Mouse (Mus musculus) CH12.LX (cell line): ENCODE measurements around the gene Spata2l. TPM values are rescaled to one million over a fixed set of nuclear protein-coding genes. Genes with fewer than 3 reads are reported as not detected.

Experiments used
- DNase-seq: peaks from one replicate; pipeline ENCODE4 v3.0.0-alpha.2; 2013; ENCODE audit errors: extremely low read depth
- H3K27ac ChIP-seq: 2 replicates; pipeline ENCODE4 v1.5.1; 2012; ENCODE audit warnings: low read depth, mild to moderate bottlenecking, control low read depth, moderate library complexity; ENCODE audit not compliant: insufficient read depth
- H3K27me3 ChIP-seq: replicated peaks from 2 replicates; pipeline ENCODE3; 2012; ENCODE audit warnings: inconsistent platforms
- H3K36me3 ChIP-seq, 2 experiments: replicated peaks in 1 of 2; 2 replicates each; pipeline versions ENCODE3 to v1.6.1; 2012; ENCODE audit warnings: inconsistent platforms in 1 of 2, low read length in 1 of 2, mild to moderate bottlenecking in 1 of 2, mixed read lengths in 1 of 2, moderate library complexity in 1 of 2; ENCODE audit not compliant: control insufficient read depth in 1 of 2, insufficient read depth in 1 of 2
- H3K4me1 ChIP-seq, 2 experiments: 2 replicates each; pipeline ENCODE4 v1.6.1; 2012; ENCODE audit warnings: inconsistent platforms in 1 of 2, moderate library complexity in 1 of 2; ENCODE audit not compliant: insufficient read depth in 2 of 2, control insufficient read depth in 1 of 2
- H3K4me2 ChIP-seq: 2 replicates; pipeline ENCODE4 v1.6.1; 2012; ENCODE audit warnings: low read depth, mild to moderate bottlenecking, control low read depth; ENCODE audit not compliant: poor library complexity, insufficient read depth, severe bottlenecking
- H3K4me3 ChIP-seq, 3 experiments: fragments of 150-350 bp in 1 of 3; sonication (generic) in 1 of 3; replicated peaks in 1 of 3; 2 replicates each; pipeline versions ENCODE3 to v1.5.1; 2011 to 2012; ENCODE audit warnings: low read depth in 2 of 3, low read length in 2 of 3, mild to moderate bottlenecking in 2 of 3, moderate library complexity in 2 of 3, control low read depth in 1 of 3, improper control_type of control experiment in 1 of 3, inconsistent platforms in 1 of 3, mixed read lengths in 1 of 3; ENCODE audit not compliant: poor library complexity in 1 of 3
- H3K79me2 ChIP-seq: replicated peaks from 2 replicates; pipeline ENCODE4 v1.6.1; 2012; ENCODE audit warnings: mild to moderate bottlenecking, moderate library complexity; ENCODE audit not compliant: control insufficient read depth, poor library complexity, insufficient read depth, severe bottlenecking; ENCODE audit errors: extremely low read depth
- H3K9ac ChIP-seq: 2 replicates; pipeline ENCODE4 v1.6.1; 2012; ENCODE audit warnings: low read depth, mild to moderate bottlenecking, control low read depth, moderate library complexity; ENCODE audit not compliant: insufficient read depth
- H3K9me3 ChIP-seq: replicated peaks from 2 replicates; pipeline ENCODE3; 2012; ENCODE audit warnings: low read length, inconsistent platforms, mixed read lengths
- CHD1 ChIP-seq: IDR thresholded peaks from 2 replicates; pipeline ENCODE4 v1.6.1; 2012; ENCODE audit warnings: low read depth, low read length, improper control_type of control experiment, inconsistent platforms
- CHD2 ChIP-seq: IDR thresholded peaks from 2 replicates; pipeline ENCODE4 v1.6.1; 2011; ENCODE audit warnings: low read length, improper control_type of control experiment
- CTCF ChIP-seq, 2 experiments: IDR thresholded peaks in 1 of 2; conservative IDR thresholded peaks in 1 of 2; 2 replicates each; pipeline ENCODE4 v1.5.1; 2011 to 2012; ENCODE audit warnings: low read depth in 2 of 2, low read length in 2 of 2, improper control_type of control experiment in 1 of 2, inconsistent platforms in 1 of 2, mild to moderate bottlenecking in 1 of 2, moderate library complexity in 1 of 2
- ELF1 ChIP-seq: IDR thresholded peaks from 2 replicates; pipeline ENCODE4 v1.6.1; 2014; ENCODE audit warnings: low read depth, mild to moderate bottlenecking, inconsistent platforms, low read length, improper control_type of control experiment
- GABPA ChIP-seq: IDR thresholded peaks from 2 replicates; pipeline ENCODE4 v1.6.1; 2012; ENCODE audit warnings: low read depth, low read length, improper control_type of control experiment, inconsistent platforms; ENCODE audit not compliant: insufficient replicate concordance
- IRF4 ChIP-seq: IDR thresholded peaks from 2 replicates; pipeline ENCODE4 v1.6.1; 2014; ENCODE audit warnings: low read depth, mild to moderate bottlenecking, inconsistent platforms, low read length, improper control_type of control experiment
- JUND ChIP-seq: conservative IDR thresholded peaks from 2 replicates; pipeline ENCODE4 v1.6.1; 2011; ENCODE audit warnings: low read depth, low read length, improper control_type of control experiment
- KAT2A ChIP-seq: IDR thresholded peaks from 2 replicates; pipeline ENCODE4 v1.6.1; 2012; ENCODE audit warnings: low read length, improper control_type of control experiment, inconsistent platforms; ENCODE audit not compliant: insufficient replicate concordance
- MXI1 ChIP-seq: IDR thresholded peaks from 2 replicates; pipeline ENCODE4 v1.6.1; 2011; ENCODE audit warnings: mild to moderate bottlenecking, low read depth, low read length, improper control_type of control experiment
- MYC ChIP-seq: IDR thresholded peaks from 2 replicates; pipeline ENCODE4 v1.6.1; 2011; ENCODE audit warnings: low read depth, mild to moderate bottlenecking, improper control_type of control experiment, low read length
- NRF1 ChIP-seq: IDR thresholded peaks from 2 replicates; pipeline ENCODE4 v1.6.1; 2014; ENCODE audit warnings: low read depth, mild to moderate bottlenecking, inconsistent platforms, low read length, improper control_type of control experiment, moderate library complexity
- PAX5 ChIP-seq: IDR thresholded peaks from 2 replicates; pipeline ENCODE4 v1.6.1; 2012; ENCODE audit warnings: low read length, inconsistent platforms, mixed read lengths
- POLR2A ChIP-seq: IDR thresholded peaks from 2 replicates; pipeline ENCODE4 v1.6.1; 2011; ENCODE audit warnings: low read depth, mild to moderate bottlenecking, improper control_type of control experiment, low read length
- POLR2AphosphoS2 ChIP-seq: IDR thresholded peaks from 2 replicates; pipeline ENCODE4 v1.6.1; 2011; ENCODE audit warnings: low read depth, low read length, improper control_type of control experiment
- RAD21 ChIP-seq: IDR thresholded peaks from 2 replicates; pipeline ENCODE4 v1.6.1; 2011; ENCODE audit warnings: low read depth, mild to moderate bottlenecking, low read length, improper control_type of control experiment, moderate library complexity
- TBP ChIP-seq: conservative IDR thresholded peaks from 2 replicates; pipeline ENCODE4 v1.6.1; 2011; ENCODE audit warnings: low read depth, low read length, improper control_type of control experiment
- TCF12 ChIP-seq: IDR thresholded peaks from 2 replicates; pipeline ENCODE4 v1.6.1; 2014; ENCODE audit warnings: low read depth, mild to moderate bottlenecking, inconsistent platforms, low read length, improper control_type of control experiment
- ZKSCAN1 ChIP-seq: IDR thresholded peaks from 2 replicates; pipeline ENCODE4 v1.6.1; 2012; ENCODE audit warnings: low read depth, inconsistent platforms, low read length, improper control_type of control experiment, borderline replicate concordance
- ZMIZ1 ChIP-seq: IDR thresholded peaks from 2 replicates; pipeline ENCODE4 v1.6.1; 2012; ENCODE audit warnings: low read depth, mild to moderate bottlenecking, inconsistent platforms, low read length, improper control_type of control experiment
- dilution Hi-C: fragments of 300-500 bp; cut with MboI; formaldehyde crosslinking; loops from 2 replicates; pipeline ENCODE4 v1.14.3; 2020; ENCODE audit warnings: low sequenced_read_pairs; ENCODE audit not compliant: extremely low pct_unique_long_range_greater_than_20kb, extremely low pct_ligation_motif_present
- in situ Hi-C: fragments of 300-500 bp; cut with MboI; formaldehyde crosslinking; loops from 3 replicates; pipeline ENCODE4 v1.14.3; 2019; ENCODE audit warnings: low sequenced_read_pairs, low pct_ligation_motif_present, low pct_unique_long_range_greater_than_20kb, mixed read lengths
- polyA plus RNA-seq: library from polyadenylated mRNA; unstranded; fragments of >175 nt; gene quantifications from 2 replicates; pipeline ENCODE4 v1.2.1, GENCODE M21; 2012; ENCODE audit warnings: low read depth; ENCODE audit not compliant: insufficient read length
- total RNA-seq, 2 experiments: library from RNA; depleted of rRNA; stranded (reverse); fragments of 300-350 nt in 1 of 2; fragments of >200 nt in 1 of 2; gene quantifications; 2 replicates each; pipeline ENCODE4 v1.2.3; 2012 to 2014

The Spata2l gene
- total and polyA plus RNA-seq, 3 experiments, result 0.63 to 2.3 (median 1.4) TPM

GRCm38 (mm10) chr8:123193771-123194170, 42.3 kb downstream of the Spata2l start:
- dilution Hi-C loops, result no loop called here
- peaks cover 43% of the 10 kb centered on the region for H3K27me3 ChIP-seq
- DNase-seq, result no peak

GRCm38 (mm10) chr8:123191908-123192307, 44.1 kb downstream of the Spata2l start:
- no peak for DNase-seq
- Histone ChIP-seq H3K79me2 (no peaks in the 10 kb centered on the region), H3K4me3 (no peak overlapping the region), H3K27ac (no peak overlapping the region), H3K9me3 (no peaks in the 10 kb centered on the region), H3K27me3 (peaks cover 46% of the 10 kb centered on the region), H3K36me3 (no peaks in the 10 kb centered on the region), H3K4me1 (peaks cover 0 to 3% of the 10 kb centered on the region in 2 experiments; a peak in 2 of 4 replicates), H3K9ac (no peak overlapping the region), H3K4me2 (no peak overlapping the region)
- TF ChIP-seq ELF1 (no peak), TBP (no peak), POLR2A (no peak), CHD1 (no peak), PAX5 (no peak), JUND (no peak), CHD2 (no peak), RAD21 (no peak), NRF1 (no peak), ZKSCAN1 (no peak), CTCF (conservative IDR thresholded peaks at IDR 0.05 in 1 of 2, IDR thresholded peaks at IDR 0.05 in 1 of 2; ENCODE audit: low read depth in 2 of 2, low read length in 2 of 2) (no peak), ZMIZ1 (no peak), TCF12 (no peak), MYC (no peak), MXI1 (no peak), GABPA (no peak), POLR2AphosphoS2 (no peak), KAT2A (no peak), IRF4 (no peak)
- dilution Hi-C loops (no loop called here), in situ Hi-C loops (loop anchor here (5.0 to 10.0 kb wide), 2 partner anchors 35 to 357 kb away; partner anchors contain the start of gene Sult5a1)

More at GRCm38 (mm10) chr8:123193771-123194170, 42.3 kb downstream of the Spata2l start:
- Histone ChIP-seq H3K36me3 (no peaks in the 10 kb centered on the region), H3K4me1 (peaks cover 0 to 3% of the 10 kb centered on the region in 2 experiments; a peak in 1 of 4 replicates), H3K79me2 (no peaks in the 10 kb centered on the region), H3K4me3 (no peak overlapping the region), H3K9me3 (no peaks in the 10 kb centered on the region), H3K9ac (no peak overlapping the region), H3K27ac (no peak overlapping the region), H3K4me2 (no peak overlapping the region)
- in situ Hi-C loops, result loop anchor here (5.0 to 10.0 kb wide), 2 partner anchors 36 to 359 kb away; partner anchors contain the start of gene Sult5a1
- TF ChIP-seq RAD21, result no peak
- TF ChIP-seq, all 38 proteins: peak for 0
